Mouse (Mus musculus): Measurements from ENCODE around the gene Zfp747. TPM values are rescaled to one million over a fixed set of nuclear protein-coding genes. Genes with fewer than 3 reads are reported as not detected.
"Not testable (repeated sequence)": the region's sequence is repeated elsewhere in the genome, so short reads cannot be mapped to it uniquely, and the experiment has no call there.

The Zfp747 gene
- polyA plus RNA-seq, 1 experiment from 2014 or later = 5.5 TPM

- Histone ChIP-seq H3K9ac (ENCODE audit: low read length) (no peak overlapping the region), H3K36me3 (ENCODE audit: control insufficient read depth, insufficient read depth) (peaks cover 15% of the 10 kb centered on the region), H3K4me2 (ENCODE audit: low read depth, low read length) (no peak overlapping the region), H3K4me3 (ENCODE audit: low read length) (no peak overlapping the region), H3K27me3 (ENCODE audit: control insufficient read depth, insufficient read depth, low read length) (no peaks in the 10 kb centered on the region), H3K4me1 (ENCODE audit: control insufficient read depth, insufficient read depth, low read length) (peaks cover 20% of the 10 kb centered on the region), H3K9me3 (replicated peaks; ENCODE audit: control insufficient read depth, low read length) (no peaks in the 10 kb centered on the region), H3K27ac (ENCODE audit: low read length) (no peak overlapping the region)
- ATAC-seq (replicated peaks; ENCODE audit: extremely low read depth, insufficient read depth, low FRiP score) = no peak
- 90% methylated on average over 38 of the region's 38 CpGs for WGBS
Observed at GRCm38 (mm10) chr7:127343351-127344019, 32.4 kb downstream of the Zfp747 start.

- 87% methylated on average over 7 of the region's 7 CpGs for WGBS
Observed at GRCm38 (mm10) chr7:127342888-127343287, 33.0 kb downstream of the Zfp747 start.

GRCm38 (mm10) chr7:127342332-127342731 lies 33.5 kb downstream of the Zfp747 start:
- Histone ChIP-seq H3K27me3 (ENCODE audit: control insufficient read depth, insufficient read depth, low read length) (no peaks in the 10 kb centered on the region), H3K27ac (ENCODE audit: low read length) (peak overlapping the region; percentile 25; the same call in 1 of the 2 replicates), H3K4me2 (ENCODE audit: low read depth, low read length) (no peak overlapping the region), H3K9ac (ENCODE audit: low read length) (no peak overlapping the region), H3K4me3 (ENCODE audit: low read length) (no peak overlapping the region), H3K36me3 (ENCODE audit: control insufficient read depth, insufficient read depth) (peaks cover 15% of the 10 kb centered on the region), H3K4me1 (ENCODE audit: control insufficient read depth, insufficient read depth, low read length) (peaks cover 23% of the 10 kb centered on the region), H3K9me3 (replicated peaks; ENCODE audit: control insufficient read depth, low read length) (no peaks in the 10 kb centered on the region)
- WGBS = 52% methylated on average over 4 of the region's 4 CpGs
- ATAC-seq (replicated peaks; ENCODE audit: extremely low read depth, insufficient read depth, low FRiP score) = no peak

More at GRCm38 (mm10) chr7:127342888-127343287, 33.0 kb downstream of the Zfp747 start:
- no peak for ATAC-seq (replicated peaks; ENCODE audit: extremely low read depth, insufficient read depth, low FRiP score)
- Histone ChIP-seq H3K27ac (ENCODE audit: low read length) (peak overlapping the region; percentile 25; the same call in 1 of the 2 replicates), H3K9ac (ENCODE audit: low read length) (no peak overlapping the region), H3K9me3 (replicated peaks; ENCODE audit: control insufficient read depth, low read length) (no peaks in the 10 kb centered on the region), H3K4me2 (ENCODE audit: low read depth, low read length) (peak overlapping the region; percentile 10; the same call in 1 of the 2 replicates), H3K4me3 (ENCODE audit: low read length) (no peak overlapping the region), H3K36me3 (ENCODE audit: control insufficient read depth, insufficient read depth) (peaks cover 15% of the 10 kb centered on the region), H3K27me3 (ENCODE audit: control insufficient read depth, insufficient read depth, low read length) (no peaks in the 10 kb centered on the region), H3K4me1 (ENCODE audit: control insufficient read depth, insufficient read depth, low read length) (peaks cover 21% of the 10 kb centered on the region)

GRCm38 (mm10) chr7:127341861-127342260 lies 34.0 kb downstream of the Zfp747 start:
- Histone ChIP-seq H3K4me1 (ENCODE audit: control insufficient read depth, insufficient read depth, low read length) (peaks cover 22% of the 10 kb centered on the region), H3K36me3 (ENCODE audit: control insufficient read depth, insufficient read depth) (peaks cover 15% of the 10 kb centered on the region)
- not testable (repeated sequence) for H3K4me2 ChIP-seq (ENCODE audit: low read depth, low read length); H3K9me3 ChIP-seq (replicated peaks; ENCODE audit: control insufficient read depth, low read length); H3K27ac ChIP-seq (ENCODE audit: low read length); ATAC-seq (replicated peaks; ENCODE audit: extremely low read depth, insufficient read depth, low FRiP score); H3K27me3 ChIP-seq (ENCODE audit: control insufficient read depth, insufficient read depth, low read length); H3K4me3 ChIP-seq (ENCODE audit: low read length); H3K9ac ChIP-seq (ENCODE audit: low read length)
- 95% methylated on average over 6 of the region's 6 CpGs for WGBS

GRCm38 (mm10) chr7:127341356-127341755 lies 34.5 kb downstream of the Zfp747 start:
- Histone ChIP-seq H3K9me3 (replicated peaks; ENCODE audit: control insufficient read depth, low read length) (no peaks in the 10 kb centered on the region), H3K4me3 (ENCODE audit: low read length) (no peak overlapping the region), H3K4me1 (ENCODE audit: control insufficient read depth, insufficient read depth, low read length) (peaks cover 19% of the 10 kb centered on the region), H3K36me3 (ENCODE audit: control insufficient read depth, insufficient read depth) (peaks cover 15% of the 10 kb centered on the region), H3K4me2 (ENCODE audit: low read depth, low read length) (no peak overlapping the region), H3K27ac (ENCODE audit: low read length) (no peak overlapping the region), H3K27me3 (ENCODE audit: control insufficient read depth, insufficient read depth, low read length) (no peaks in the 10 kb centered on the region), H3K9ac (ENCODE audit: low read length) (no peak overlapping the region)
- no peak for ATAC-seq (replicated peaks; ENCODE audit: extremely low read depth, insufficient read depth, low FRiP score)
- 94% methylated on average over 8 of the region's 8 CpGs for WGBS

- H3K9me3 ChIP-seq (replicated peaks; ENCODE audit: control insufficient read depth, low read length) = no peaks in the 10 kb centered on the region
- H3K4me3 ChIP-seq (ENCODE audit: low read length) = no peak overlapping the region
- 45% methylated on average over 4 of the region's 4 CpGs for WGBS
- H3K9ac ChIP-seq (ENCODE audit: low read length) = no peak overlapping the region
- no peak overlapping the region for H3K27ac ChIP-seq (ENCODE audit: low read length)
- no peaks in the 10 kb centered on the region for H3K27me3 ChIP-seq (ENCODE audit: control insufficient read depth, insufficient read depth, low read length)
- no peak for ATAC-seq (replicated peaks; ENCODE audit: extremely low read depth, insufficient read depth, low FRiP score)
- peaks cover 3% of the 10 kb centered on the region; the same call in 1 of the 2 replicates for H3K36me3 ChIP-seq (ENCODE audit: control insufficient read depth, insufficient read depth)
- H3K4me2 ChIP-seq (ENCODE audit: low read depth, low read length) = no peak overlapping the region
- peaks cover 7% of the 10 kb centered on the region; the same call in 1 of the 2 replicates for H3K4me1 ChIP-seq (ENCODE audit: control insufficient read depth, insufficient read depth, low read length)
Observed at GRCm38 (mm10) chr7:127337636-127338035, 38.2 kb downstream of the Zfp747 start.

- no peaks in the 10 kb centered on the region for H3K27me3 ChIP-seq (ENCODE audit: control insufficient read depth, insufficient read depth, low read length)
- no peak overlapping the region for H3K9ac ChIP-seq (ENCODE audit: low read length)
- H3K4me2 ChIP-seq (ENCODE audit: low read depth, low read length) = no peak overlapping the region
- H3K9me3 ChIP-seq (replicated peaks; ENCODE audit: control insufficient read depth, low read length) = no peaks in the 10 kb centered on the region
- H3K4me1 ChIP-seq (ENCODE audit: control insufficient read depth, insufficient read depth, low read length) = 0 out of 2 replicates have a peak, but pooled peaks cover 3% of the 10 kb centered on the region
- no peaks in the 10 kb centered on the region for H3K36me3 ChIP-seq (ENCODE audit: control insufficient read depth, insufficient read depth)
- 74% methylated on average over 4 of the region's 4 CpGs for WGBS
- no peak for ATAC-seq (replicated peaks; ENCODE audit: extremely low read depth, insufficient read depth, low FRiP score)
- H3K27ac ChIP-seq (ENCODE audit: low read length) = no peak overlapping the region
- no peak overlapping the region for H3K4me3 ChIP-seq (ENCODE audit: low read length)
Observed at GRCm38 (mm10) chr7:127335604-127336003, 40.2 kb downstream of the Zfp747 start.

- Histone ChIP-seq H3K9ac (ENCODE audit: low read length) (no peak overlapping the region), H3K4me2 (ENCODE audit: low read depth, low read length) (no peak overlapping the region), H3K9me3 (replicated peaks; ENCODE audit: control insufficient read depth, low read length) (no peaks in the 10 kb centered on the region), H3K27me3 (ENCODE audit: control insufficient read depth, insufficient read depth, low read length) (no peaks in the 10 kb centered on the region), H3K4me3 (ENCODE audit: low read length) (no peak overlapping the region), H3K27ac (ENCODE audit: low read length) (no peak overlapping the region), H3K4me1 (ENCODE audit: control insufficient read depth, insufficient read depth, low read length) (0 out of 2 replicates have a peak, but pooled peaks cover 3% of the 10 kb centered on the region), H3K36me3 (ENCODE audit: control insufficient read depth, insufficient read depth) (no peaks in the 10 kb centered on the region)
- no peak for ATAC-seq (replicated peaks; ENCODE audit: extremely low read depth, insufficient read depth, low FRiP score)
- 77% methylated on average over 6 of the region's 6 CpGs for WGBS
Observed at GRCm38 (mm10) chr7:127333240-127333639, 42.6 kb downstream of the Zfp747 start.

- H3K27me3 ChIP-seq (ENCODE audit: control insufficient read depth, insufficient read depth, low read length) = no peaks in the 10 kb centered on the region
- no peaks in the 10 kb centered on the region for H3K9me3 ChIP-seq (replicated peaks; ENCODE audit: control insufficient read depth, low read length)
- WGBS = 72% methylated on average over 2 of the region's 2 CpGs
- no peak overlapping the region for H3K27ac ChIP-seq (ENCODE audit: low read length)
- H3K4me3 ChIP-seq (ENCODE audit: low read length) = no peak overlapping the region
- no peak overlapping the region for H3K9ac ChIP-seq (ENCODE audit: low read length)
- H3K36me3 ChIP-seq (ENCODE audit: control insufficient read depth, insufficient read depth) = no peaks in the 10 kb centered on the region
- no peak overlapping the region for H3K4me2 ChIP-seq (ENCODE audit: low read depth, low read length)
- ATAC-seq (replicated peaks; ENCODE audit: extremely low read depth, insufficient read depth, low FRiP score) = no peak
- no peaks in the 10 kb centered on the region for H3K4me1 ChIP-seq (ENCODE audit: control insufficient read depth, insufficient read depth, low read length)
Observed at GRCm38 (mm10) chr7:127326685-127327084, 49.2 kb downstream of the Zfp747 start.

All from heart, embryonic 16.5 days (tissue).